Mouse (Mus musculus): ENCODE results near the gene Sim1.

The Sim1 gene

GRCm38 (mm10) chr10:50894170-50894991 lies at the start of gene Sim1:
Gene Sim1 (plus strand): TSS chr10:50894754.
- peak; percentile 56 for DNase-seq (ENCODE audit: low read depth, low spot score)
- Histone ChIP-seq H3K27me3 (ENCODE audit: control insufficient read depth, insufficient read depth, low read length, poor library complexity, severe bottlenecking) (peaks cover 2% of the 10 kb centered on the region), H3K36me3 (ENCODE audit: control insufficient read depth, insufficient read depth, low read length, poor library complexity, severe bottlenecking) (no peaks in the 10 kb centered on the region)

DNA sequence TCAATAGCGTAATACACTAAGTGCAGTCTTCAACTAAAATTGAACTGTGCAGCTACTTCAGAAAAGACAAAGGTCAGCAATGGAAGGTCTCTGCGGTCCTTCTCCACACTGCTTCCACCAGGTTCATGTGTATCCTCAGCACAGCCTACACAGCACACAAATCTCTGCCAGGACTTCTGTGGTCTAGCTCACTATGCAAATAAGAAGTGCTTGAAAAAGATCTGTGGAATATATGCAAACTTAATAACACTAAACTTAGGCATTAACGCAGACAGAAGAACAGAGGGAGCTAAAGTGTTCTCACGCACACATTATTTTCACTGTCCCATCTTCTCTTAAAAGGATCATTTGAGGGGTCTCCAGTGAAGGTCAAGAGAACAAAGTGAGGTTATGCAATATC lies 26.4 kb upstream of the Sim1 start:
- Histone ChIP-seq H3K27me3 (ENCODE audit: control insufficient read depth, insufficient read depth, low read length, poor library complexity, severe bottlenecking) (no peaks in the 10 kb centered on the region), H3K36me3 (ENCODE audit: control insufficient read depth, insufficient read depth, low read length, poor library complexity, severe bottlenecking) (no peaks in the 10 kb centered on the region)
- DNase-seq (ENCODE audit: low read depth, low spot score): no peak

DNA sequence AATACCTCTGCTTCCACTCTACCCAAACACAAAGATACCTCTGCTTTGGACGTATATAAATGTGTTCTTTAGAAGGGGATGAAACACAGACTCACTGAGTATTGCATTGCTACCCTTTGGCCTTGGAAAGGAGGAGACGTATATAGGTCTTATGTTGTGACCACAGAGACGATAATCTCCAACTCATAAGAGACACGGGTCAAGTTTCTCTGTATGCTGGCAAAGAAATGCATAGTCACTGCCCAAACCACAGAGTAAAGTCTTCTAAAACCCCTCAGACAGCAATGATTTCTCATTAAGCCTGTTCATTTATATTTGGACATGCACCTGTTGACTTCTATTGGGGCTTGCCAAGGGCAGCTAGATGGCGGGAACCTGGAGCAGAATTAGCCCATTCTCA lies 17.6 kb upstream of the Sim1 start:
- Histone ChIP-seq H3K36me3 (ENCODE audit: control insufficient read depth, insufficient read depth, low read length, poor library complexity, severe bottlenecking) (no peaks in the 10 kb centered on the region), H3K27me3 (ENCODE audit: control insufficient read depth, insufficient read depth, low read length, poor library complexity, severe bottlenecking) (no peaks in the 10 kb centered on the region)
- DNase-seq (ENCODE audit: low read depth, low spot score): no peak

DNA sequence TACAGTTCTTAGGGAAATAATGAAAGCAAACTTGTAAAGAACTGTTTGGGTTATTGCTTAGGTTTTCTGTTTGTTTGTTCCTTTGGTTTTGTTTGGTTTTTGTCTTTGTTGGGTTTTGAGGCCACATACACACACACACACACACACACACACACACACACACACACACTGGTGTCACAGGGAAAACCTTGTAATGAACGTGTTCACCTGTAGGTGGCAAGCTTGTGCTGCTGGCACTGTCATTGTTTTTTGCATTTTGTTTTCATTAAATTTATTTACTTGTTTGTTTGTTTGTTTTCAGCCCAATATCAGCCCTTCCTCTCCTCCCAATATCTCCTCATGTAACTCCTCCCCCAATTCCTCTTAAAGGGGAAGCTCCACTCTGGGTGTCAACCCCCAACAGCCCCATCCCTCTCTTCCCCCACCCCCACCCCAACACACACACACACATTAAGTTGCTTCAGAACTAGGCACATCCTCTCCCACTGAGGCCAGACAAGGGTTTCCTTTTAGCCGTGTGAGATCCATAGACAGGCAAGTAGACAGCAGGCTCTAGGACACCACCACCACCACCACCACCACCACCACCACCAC lies 13.0 kb upstream of the Sim1 start:
- peak; percentile 33 for DNase-seq (ENCODE audit: low read depth, low spot score)
- H3K27me3 ChIP-seq (ENCODE audit: control insufficient read depth, insufficient read depth, low read length, poor library complexity, severe bottlenecking): no peaks in the 10 kb centered on the region
- H3K36me3 ChIP-seq (ENCODE audit: control insufficient read depth, insufficient read depth, low read length, poor library complexity, severe bottlenecking): no peaks in the 10 kb centered on the region

GRCm38 (mm10) chr10:50882366-50882765 lies 12.2 kb upstream of the Sim1 start:
- H3K27me3 ChIP-seq (ENCODE audit: control insufficient read depth, insufficient read depth, low read length, poor library complexity, severe bottlenecking): no peaks in the 10 kb centered on the region
- H3K36me3 ChIP-seq (ENCODE audit: control insufficient read depth, insufficient read depth, low read length, poor library complexity, severe bottlenecking): no peaks in the 10 kb centered on the region
- DNase-seq (ENCODE audit: low read depth, low spot score): no peak

DNA sequence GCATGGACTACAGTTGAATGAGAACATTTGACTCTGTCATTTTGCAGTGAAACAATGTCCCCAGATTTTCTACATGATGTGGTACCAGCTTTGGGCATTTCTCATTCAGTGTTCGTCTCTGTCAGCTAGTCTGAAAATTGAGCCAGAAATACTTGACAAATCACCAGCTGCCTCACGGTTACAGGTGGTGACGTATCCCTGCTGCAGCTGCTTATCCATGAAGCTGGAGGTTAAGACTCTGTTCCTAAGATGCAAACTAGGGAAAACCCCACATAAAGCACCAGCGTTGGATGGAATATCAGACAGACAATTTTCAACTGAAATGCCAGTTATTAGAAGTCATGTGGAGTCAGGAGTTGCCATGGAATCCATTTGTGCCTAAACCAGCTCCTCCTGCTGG lies 8.2 kb upstream of the Sim1 start:
- Histone ChIP-seq H3K27me3 (ENCODE audit: control insufficient read depth, insufficient read depth, low read length, poor library complexity, severe bottlenecking) (no peaks in the 10 kb centered on the region), H3K36me3 (ENCODE audit: control insufficient read depth, insufficient read depth, low read length, poor library complexity, severe bottlenecking) (no peaks in the 10 kb centered on the region)
- no peak for DNase-seq (ENCODE audit: low read depth, low spot score)

GRCm38 (mm10) chr10:50890621-50891020 lies 3.9 kb upstream of the Sim1 start:
- Histone ChIP-seq H3K27me3 (ENCODE audit: control insufficient read depth, insufficient read depth, low read length, poor library complexity, severe bottlenecking) (no peaks in the 10 kb centered on the region), H3K36me3 (ENCODE audit: control insufficient read depth, insufficient read depth, low read length, poor library complexity, severe bottlenecking) (no peaks in the 10 kb centered on the region)
- DNase-seq (ENCODE audit: low read depth, low spot score): no peak

DNA sequence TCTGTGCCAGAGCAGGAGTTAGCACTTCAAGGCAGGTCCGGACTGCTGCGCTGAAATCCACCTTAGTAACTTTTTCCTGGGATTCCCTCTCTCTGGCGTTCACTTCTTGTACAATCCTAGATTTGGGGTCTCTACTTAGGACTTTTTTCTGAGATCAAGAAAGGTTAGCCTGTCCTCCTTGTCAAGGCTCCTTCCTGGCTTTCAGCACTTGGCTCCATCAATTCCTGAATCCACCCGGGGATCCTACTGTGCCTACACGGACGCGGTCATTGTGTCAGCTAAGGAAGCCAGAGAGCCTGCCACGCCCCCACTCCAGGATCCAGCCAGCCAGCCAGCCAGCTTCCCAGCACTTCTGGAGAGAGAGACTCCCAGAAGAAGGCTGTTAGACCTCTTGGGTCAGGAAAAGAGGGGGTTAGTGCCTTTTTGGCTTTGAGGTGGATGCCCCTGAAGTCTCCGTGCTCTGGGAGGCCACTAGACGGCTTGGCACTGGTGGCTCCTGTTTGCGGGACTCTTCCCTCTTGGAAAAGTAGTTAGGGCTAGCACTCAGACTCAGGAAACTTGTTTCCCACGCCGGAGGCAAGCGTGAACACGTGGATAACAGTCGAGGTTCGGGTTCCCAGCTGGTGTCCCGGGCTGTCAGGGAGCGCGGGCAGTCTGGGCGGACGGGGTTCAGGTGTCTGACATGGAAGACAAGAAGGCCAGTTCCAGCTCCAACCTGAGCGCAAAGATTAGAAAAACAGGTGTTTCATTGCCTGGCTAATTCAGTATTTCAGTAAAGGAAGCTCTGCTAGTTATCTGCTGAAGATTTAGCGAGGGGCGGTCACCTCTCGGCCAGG lies 2.5 kb upstream of the Sim1 start:
- Histone ChIP-seq H3K27me3 (ENCODE audit: control insufficient read depth, insufficient read depth, low read length, poor library complexity, severe bottlenecking) (peaks cover 2% of the 10 kb centered on the region; the same call in 1 of the 2 replicates), H3K36me3 (ENCODE audit: control insufficient read depth, insufficient read depth, low read length, poor library complexity, severe bottlenecking) (no peaks in the 10 kb centered on the region)
- no peak for DNase-seq (ENCODE audit: low read depth, low spot score)

DNA sequence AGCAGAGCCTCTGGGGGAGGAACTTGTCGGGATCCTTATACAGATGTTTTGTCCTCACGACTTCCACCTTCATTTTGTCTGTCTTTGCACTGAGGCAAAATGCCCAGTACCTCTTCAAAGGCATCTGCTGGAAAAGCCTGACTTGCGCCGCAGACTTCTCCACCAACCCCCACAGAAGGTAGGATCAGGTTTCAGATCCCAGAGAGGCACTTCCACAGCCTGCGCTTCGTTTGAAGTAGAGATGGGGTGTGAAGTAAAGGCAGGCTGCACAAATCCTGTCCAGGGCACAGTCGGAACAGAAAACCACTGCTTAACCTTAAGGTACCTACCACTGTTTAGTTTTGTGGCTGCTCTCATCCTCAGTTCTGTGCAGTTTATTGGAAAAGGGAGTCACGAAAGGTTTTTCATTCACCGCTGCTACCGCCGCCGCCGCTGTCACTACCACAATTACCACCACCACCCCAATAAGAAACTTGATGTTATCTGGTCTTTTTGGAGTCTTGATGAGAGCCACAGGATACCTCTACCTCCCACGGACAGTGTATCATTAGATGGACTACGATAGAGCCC lies 1.7 kb upstream of the Sim1 start:
- Histone ChIP-seq H3K27me3 (ENCODE audit: control insufficient read depth, insufficient read depth, low read length, poor library complexity, severe bottlenecking) (peaks cover 2% of the 10 kb centered on the region), H3K36me3 (ENCODE audit: control insufficient read depth, insufficient read depth, low read length, poor library complexity, severe bottlenecking) (no peaks in the 10 kb centered on the region)
- no peak for DNase-seq (ENCODE audit: low read depth, low spot score)

- DNase-seq (ENCODE audit: low read depth, low spot score): no peak
- peaks cover 2% of the 10 kb centered on the region for H3K27me3 ChIP-seq (ENCODE audit: control insufficient read depth, insufficient read depth, low read length, poor library complexity, severe bottlenecking)
Observed at GRCm38 (mm10) chr10:50893546-50893945, 1.0 kb upstream of the Sim1 start.

DNA sequence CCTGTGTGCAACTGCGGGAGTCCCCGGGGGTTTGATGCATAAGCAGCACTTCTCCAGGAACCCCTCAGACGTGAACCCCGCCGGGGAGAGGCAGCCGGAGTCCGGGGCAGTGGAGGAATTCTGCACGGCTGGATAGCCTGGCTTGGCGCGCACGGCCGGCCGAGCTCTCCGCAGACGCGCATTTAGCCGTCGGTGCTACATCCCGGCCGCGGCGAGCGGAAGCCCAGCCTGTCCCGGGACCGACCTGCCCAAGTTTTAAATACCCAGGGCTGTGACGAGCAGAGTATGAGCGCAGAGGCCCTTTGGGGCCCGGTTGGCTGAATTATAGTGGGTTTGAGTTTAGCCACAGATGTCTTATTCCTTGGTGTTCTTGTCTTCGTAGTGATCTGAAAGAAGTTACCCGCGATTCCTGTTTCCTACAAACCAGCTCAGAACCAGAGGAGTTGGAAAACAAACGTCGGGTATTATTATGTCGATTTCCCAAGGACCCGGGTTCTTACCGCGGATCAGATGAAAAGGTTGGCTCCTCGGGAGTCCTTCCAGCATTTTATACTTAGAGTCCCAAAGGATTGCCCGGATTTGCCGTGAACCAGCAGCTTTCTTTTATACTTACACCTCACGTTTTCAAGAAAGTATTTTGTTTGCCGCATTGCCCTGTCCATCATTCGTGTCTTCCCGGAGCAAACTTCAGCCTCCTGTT lies 687 bp downstream of the Sim1 start:
- Histone ChIP-seq H3K36me3 (ENCODE audit: control insufficient read depth, insufficient read depth, low read length, poor library complexity, severe bottlenecking) (no peaks in the 10 kb centered on the region), H3K27me3 (ENCODE audit: control insufficient read depth, insufficient read depth, low read length, poor library complexity, severe bottlenecking) (peaks cover 2% of the 10 kb centered on the region)
- no peak for DNase-seq (ENCODE audit: low read depth, low spot score)

More at GRCm38 (mm10) chr10:50893546-50893945, 1.0 kb upstream of the Sim1 start:
- H3K36me3 ChIP-seq (ENCODE audit: control insufficient read depth, insufficient read depth, low read length, poor library complexity, severe bottlenecking): no peaks in the 10 kb centered on the region

- DNase-seq (ENCODE audit: low read depth, low spot score): no peak
- H3K36me3 ChIP-seq (ENCODE audit: control insufficient read depth, insufficient read depth, low read length, poor library complexity, severe bottlenecking): no peaks in the 10 kb centered on the region
- peaks cover 2% of the 10 kb centered on the region for H3K27me3 ChIP-seq (ENCODE audit: control insufficient read depth, insufficient read depth, low read length, poor library complexity, severe bottlenecking)
Observed at GRCm38 (mm10) chr10:50895881-50896766, 1.6 kb downstream of the Sim1 start.

DNA sequence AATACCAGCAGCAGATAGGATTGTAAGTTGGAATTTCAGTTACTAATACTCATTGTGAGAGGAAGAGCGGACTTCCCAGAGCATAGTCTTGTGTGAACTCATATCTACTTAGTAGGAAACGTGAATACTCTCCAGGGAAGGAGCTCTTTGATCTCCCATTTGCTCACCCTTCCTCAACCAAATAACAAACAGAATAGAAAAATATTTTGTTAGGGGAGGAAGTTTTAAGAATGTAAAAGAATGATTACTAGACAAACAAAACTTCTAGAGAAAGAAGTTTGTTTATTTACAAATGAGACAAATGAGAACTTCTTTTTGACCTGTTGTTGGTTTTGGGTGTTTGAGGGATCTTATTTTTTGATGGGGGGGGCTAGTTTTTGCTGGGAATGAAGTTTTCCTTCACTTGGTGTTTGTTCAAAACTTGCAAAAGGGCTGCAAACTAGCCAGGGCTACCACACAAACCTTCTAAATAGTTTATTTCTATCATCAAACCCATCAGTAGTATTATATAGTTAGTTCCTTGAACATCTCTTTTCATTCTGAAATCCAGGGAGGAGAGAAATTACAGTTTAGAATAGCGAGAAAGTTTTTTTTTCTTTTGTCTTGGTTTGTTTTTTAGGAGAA lies 2.3 kb downstream of the Sim1 start:
- no peak for DNase-seq (ENCODE audit: low read depth, low spot score)
- Histone ChIP-seq H3K36me3 (ENCODE audit: control insufficient read depth, insufficient read depth, low read length, poor library complexity, severe bottlenecking) (no peaks in the 10 kb centered on the region), H3K27me3 (ENCODE audit: control insufficient read depth, insufficient read depth, low read length, poor library complexity, severe bottlenecking) (peaks cover 2% of the 10 kb centered on the region)

Data from splenic B cell, adult 2 months (primary cell).